In genomic region chr1:185681610-185682457, GRCm38 (mm10) we compare ENCODE assay signal across 9 mouse cellular contexts.
DNase-seq lines count a peak whose midpoint lies in the region; ATAC-seq lines count a peak whose summit lies in the region.
"Had no signal": no experiment of that assay in that cellular context is flagged by ENCODE, and none has a peak within 500 bp of the region (broad histone marks: within the 10 kb centered on the region; RNA-seq: fewer than 3 reads in every experiment).

No protein-coding gene starts in this region.

- no peaks in the 10 kb centered on the region for H3K36me3 ChIP-seq in forebrain, embryonic 12.5 days (replicated peaks)

- H3K27ac ChIP-seq in forebrain, embryonic 12.5 days, result no peak overlapping the region

- WGBS in forebrain, embryonic 12.5 days, result 42% methylated on average over 21 of the region's 21 CpGs

- no peak overlapping the region for H3K4me2 ChIP-seq in forebrain, embryonic 12.5 days

- no peaks in the 10 kb centered on the region for H3K9me3 ChIP-seq in forebrain, embryonic 12.5 days

- intact Hi-C loops in heart, postnatal 10 days (cut with DNase I), result loop anchor here (1.0 to 10.0 kb wide), 5 partner anchors 135 to 1040 kb away; no protein-coding TSS in a partner anchor

- H3K27me3 ChIP-seq in forebrain, embryonic 12.5 days, result no peaks in the 10 kb centered on the region

- no peak overlapping the region for H3K9ac ChIP-seq in forebrain, embryonic 12.5 days

- H3K4me1 ChIP-seq in forebrain, embryonic 12.5 days, result no peaks in the 10 kb centered on the region; the same call in 1 of the 2 replicates

- no peak overlapping the region for H3K4me3 ChIP-seq in forebrain, embryonic 12.5 days (replicated peaks)
- H3K4me3 ChIP-seq: erythroblast, embryonic 14.5 days had no signal

- ATAC-seq in forebrain, embryonic 12.5 days (ENCODE audit: low FRiP score), result peak; percentile 73; the same call in 1 of the 2 replicates

- DNase-seq in ES-CJ7 (ENCODE audit: low read depth, low spot score), result peak; percentile 56
- peak; percentile 40 for DNase-seq in c-Kit-positive CD71-negative TER-119-negative erythroid progenitor cells, embryonic 14.5 days (ENCODE audit: low read depth)
- DNase-seq in heart, postnatal 10 days, result peak; percentile 79 to 89
- peak; percentile 77 for DNase-seq in layer of hippocampus, adult 11-12 months (ENCODE audit: low spot score)
- peak; percentile 68 to 74 for DNase-seq in lung, adult 18-20 months
- DNase-seq in ovary, postnatal 10 days (ENCODE audit: low spot score), result peak; percentile 66
- DNase-seq in urinary bladder, adult 18-20 months (ENCODE audit: low spot score in 2 of 2), result peak; percentile 56 to 68
